Mouse (Mus musculus) forebrain, embryonic 13.5 days (tissue): ENCODE measurements around the gene Phkg2. TPM values are rescaled to one million over a fixed set of nuclear protein-coding genes. Genes with fewer than 3 reads are reported as not detected.

ENCODE experiments used
- ATAC-seq: fragments of 200-750 bp; cut with Nextera tagmentation; 2 replicates; pipeline ENCODE4 v1.8.0; 2017
- H3K27ac ChIP-seq: fragments of 300-500 bp; sonication (generic); 2 replicates; pipeline ENCODE4 v1.5.1; 2015; ENCODE audit warnings: inconsistent platforms, mild to moderate bottlenecking, moderate library complexity
- H3K27me3 ChIP-seq: fragments of 300-500 bp; sonication (generic); 2 replicates; pipeline ENCODE4 v1.6.1; 2015; ENCODE audit warnings: mild to moderate bottlenecking, inconsistent platforms
- H3K36me3 ChIP-seq: fragments of 300-500 bp; sonication (generic); 2 replicates; pipeline ENCODE4 v1.6.1; 2015; ENCODE audit warnings: mild to moderate bottlenecking, inconsistent platforms; ENCODE audit not compliant: poor library complexity, severe bottlenecking
- H3K4me1 ChIP-seq: fragments of 300-500 bp; sonication (generic); 2 replicates; pipeline ENCODE4 v1.6.1; 2015; ENCODE audit warnings: inconsistent platforms
- H3K4me2 ChIP-seq: fragments of 300-500 bp; sonication (generic); 2 replicates; pipeline ENCODE4 v1.6.1; 2015; ENCODE audit warnings: inconsistent platforms, mild to moderate bottlenecking, moderate library complexity
- H3K4me3 ChIP-seq: fragments of 300-500 bp; sonication (generic); 2 replicates; pipeline ENCODE4 v1.5.1; 2015; ENCODE audit warnings: mild to moderate bottlenecking, inconsistent platforms
- H3K9ac ChIP-seq: fragments of 300-500 bp; sonication (generic); 2 replicates; pipeline ENCODE4 v1.6.1; 2015; ENCODE audit warnings: mild to moderate bottlenecking, inconsistent platforms
- H3K9me3 ChIP-seq: fragments of 300-500 bp; sonication (generic); replicated peaks from 2 replicates; pipeline ENCODE4 v1.6.1; 2016; ENCODE audit warnings: inconsistent platforms
- WGBS: fragments of 180-500 bp; shearing (Covaris S2); methylation state at CpG from one replicate; pipeline ENCODE4 v1.1.7; 2015; 5-methylcytosine and 5-hydroxymethylcytosine counted together
- polyA plus RNA-seq: library from polyadenylated mRNA; unstranded; fragments of >200 nt; fragmentation: Nextera tagmentation; extraction: Ambion mirVana; gene quantifications from 2 replicates; pipeline ENCODE4 v1.2.1, GENCODE M21; 2015

Phkg2 gene
- polyA plus RNA-seq, result 58.6 and 63.4 TPM in 2 replicates

DNA sequence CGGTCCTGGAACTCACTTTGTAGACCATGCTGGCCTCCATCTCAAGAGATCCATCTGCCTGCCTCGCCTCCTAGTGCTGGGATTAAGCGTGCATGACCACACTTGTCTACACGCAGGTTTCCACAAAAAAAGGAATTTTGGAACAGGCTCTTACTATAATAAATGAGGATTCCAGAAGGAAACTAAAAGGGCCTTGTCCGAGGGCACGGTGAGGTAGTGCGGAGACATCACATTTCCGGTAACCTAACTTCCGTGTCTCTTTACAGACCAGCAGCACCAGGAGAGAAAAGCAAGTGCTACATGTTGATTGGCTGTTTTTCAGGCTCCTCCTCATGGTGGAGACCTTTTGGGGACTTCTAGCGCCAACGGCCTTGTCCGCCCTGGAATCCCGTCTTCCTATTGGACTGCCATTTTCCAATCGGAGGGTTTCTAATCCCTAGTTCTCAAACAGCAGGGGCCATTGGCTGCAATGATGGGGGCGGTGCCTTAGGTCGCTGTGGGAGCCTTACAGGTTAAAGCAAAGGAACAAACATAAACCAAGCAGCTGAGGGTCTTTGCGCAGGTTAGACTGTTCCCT lies at the start of gene Phkg2:
Phkg2 (plus strand) TSS at position 446 of the 577 bp plus-strand sequence.
- Histone ChIP-seq H3K4me1 (peaks cover 27% of the 10 kb centered on the region), H3K27me3 (no peaks in the 10 kb centered on the region), H3K9me3 (no peaks in the 10 kb centered on the region), H3K4me3 (peak within 1 kb of the TSS; percentile 84), H3K27ac (peak within 1 kb of the TSS; percentile 60), H3K36me3 (peaks cover 24% of the 10 kb centered on the region), H3K9ac (peak within 1 kb of the TSS; percentile 91), H3K4me2 (peak within 1 kb of the TSS; percentile 98)
- under 1% methylated on average over 17 of the region's 17 CpGs for WGBS
- peak; percentile 98 for ATAC-seq

DNA sequence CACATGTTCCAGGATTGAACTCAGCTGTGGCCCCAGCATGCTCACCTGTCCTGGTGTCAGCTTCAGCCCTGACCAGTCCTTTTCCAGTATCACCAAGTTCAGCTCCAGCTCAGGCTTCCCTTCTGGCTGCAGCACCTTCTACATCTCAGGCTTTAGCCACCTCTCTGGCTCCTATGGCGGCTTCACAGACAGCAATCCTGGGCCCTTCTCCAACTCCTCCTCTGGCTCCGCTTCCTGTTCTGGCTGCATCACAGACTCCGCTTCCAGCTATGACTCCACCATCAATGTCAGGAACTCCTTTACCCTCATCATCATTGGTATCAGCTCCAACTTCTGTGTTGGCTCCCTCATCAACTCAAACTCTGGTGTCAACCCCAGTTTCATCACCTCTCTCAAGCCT lies 31.5 kb upstream of the Phkg2 start:
- WGBS, result 99% methylated on average over 3 of the region's 3 CpGs
- H3K4me3 ChIP-seq, result no peak overlapping the region
- no peak overlapping the region for H3K27ac ChIP-seq
- H3K9ac ChIP-seq, result no peak overlapping the region
- no peaks in the 10 kb centered on the region for H3K27me3 ChIP-seq
- ATAC-seq, result no peak
- H3K4me2 ChIP-seq, result no peak overlapping the region
- H3K36me3 ChIP-seq, result peaks cover 95% of the 10 kb centered on the region
- H3K4me1 ChIP-seq, result no peaks in the 10 kb centered on the region
- H3K9me3 ChIP-seq, result no peaks in the 10 kb centered on the region

DNA sequence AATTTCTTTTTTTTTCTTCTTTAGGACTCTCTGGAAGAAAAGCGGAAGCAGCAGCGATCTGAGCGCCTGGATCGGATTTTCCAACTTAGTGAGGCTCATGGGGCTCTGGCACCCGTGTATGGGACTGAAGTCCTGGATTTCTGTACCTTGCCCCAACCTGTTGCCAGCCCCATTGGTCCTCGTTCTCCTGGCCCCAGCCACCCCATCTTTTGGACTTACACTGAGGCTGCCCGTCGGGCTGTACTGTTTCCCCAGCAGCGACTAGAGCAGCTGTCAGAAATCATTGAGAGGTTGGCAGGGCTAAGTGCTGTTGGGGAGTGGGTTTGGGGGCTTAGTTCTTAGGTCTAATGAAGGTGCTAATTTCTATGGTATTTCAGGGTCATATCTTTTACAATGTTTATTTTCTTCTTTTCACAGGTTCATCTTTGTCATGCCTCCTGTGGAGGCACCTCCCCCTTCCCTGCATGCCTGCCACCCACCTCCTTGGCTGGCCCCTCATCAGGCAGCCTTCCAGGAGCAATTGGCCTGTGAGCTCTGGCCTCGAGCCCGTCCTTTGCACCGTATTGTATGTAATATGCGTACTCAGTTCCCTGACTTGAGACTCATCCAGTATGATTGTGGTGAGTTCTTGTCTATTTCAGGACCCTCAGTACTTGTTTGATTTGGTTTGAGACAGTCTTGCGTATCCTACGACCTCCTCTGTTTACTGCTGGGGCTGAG lies 23.9 kb upstream of the Phkg2 start:
- no peak overlapping the region for H3K4me3 ChIP-seq
- 86% methylated on average over 15 of the region's 15 CpGs for WGBS
- no peak overlapping the region for H3K27ac ChIP-seq
- no peaks in the 10 kb centered on the region for H3K4me1 ChIP-seq
- H3K9me3 ChIP-seq, result no peaks in the 10 kb centered on the region
- ATAC-seq, result no peak
- H3K27me3 ChIP-seq, result no peaks in the 10 kb centered on the region
- H3K9ac ChIP-seq, result no peak overlapping the region
- peaks cover 82% of the 10 kb centered on the region for H3K36me3 ChIP-seq
- H3K4me2 ChIP-seq, result no peak overlapping the region

DNA sequence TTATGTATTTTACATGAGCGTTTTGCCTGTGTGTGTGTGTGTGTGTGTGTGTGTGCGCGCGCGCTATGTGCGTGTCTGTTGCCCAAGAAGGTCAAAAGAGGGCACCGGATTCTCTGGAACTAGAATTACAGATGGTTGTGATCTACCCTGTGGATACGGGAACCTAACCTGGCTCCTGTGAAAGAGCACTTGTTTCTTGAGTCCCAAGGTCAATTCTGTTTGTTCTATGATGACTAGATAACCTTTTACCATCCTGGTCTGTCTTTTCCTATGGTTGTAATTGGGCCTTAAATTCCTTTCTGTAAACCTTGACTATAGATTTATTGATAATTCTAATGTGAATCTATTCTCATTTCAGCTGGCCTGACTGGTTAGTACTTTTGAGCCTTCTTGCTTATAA lies 21.6 kb upstream of the Phkg2 start:
- Histone ChIP-seq H3K9ac (no peak overlapping the region), H3K4me2 (no peak overlapping the region), H3K4me3 (no peak overlapping the region), H3K27ac (no peak overlapping the region), H3K9me3 (no peaks in the 10 kb centered on the region), H3K4me1 (no peaks in the 10 kb centered on the region), H3K27me3 (no peaks in the 10 kb centered on the region), H3K36me3 (peaks cover 82% of the 10 kb centered on the region)
- WGBS, result 97% methylated on average over 8 of the region's 8 CpGs
- no peak for ATAC-seq

DNA sequence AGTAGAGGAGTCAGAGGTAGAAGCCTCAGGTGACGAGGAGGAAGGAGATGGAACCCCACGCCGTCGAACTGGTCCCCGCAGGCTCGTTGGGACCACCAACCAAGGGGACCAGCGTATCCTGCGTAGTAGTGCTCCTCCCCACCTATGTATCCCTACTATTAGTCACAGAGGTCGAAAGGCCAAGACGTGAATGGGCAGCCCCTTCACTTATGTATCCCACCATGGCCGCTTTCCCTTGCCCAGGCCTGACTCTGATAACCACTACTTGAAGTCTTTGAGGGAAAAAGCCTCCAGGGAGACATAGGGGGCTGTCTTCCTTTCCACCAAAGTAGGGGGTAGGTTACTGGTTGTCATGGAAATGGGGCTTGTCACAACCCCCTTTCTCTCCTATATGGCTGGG lies 12.6 kb upstream of the Phkg2 start:
- Histone ChIP-seq H3K9me3 (no peaks in the 10 kb centered on the region), H3K27ac (no peak overlapping the region), H3K27me3 (no peaks in the 10 kb centered on the region), H3K4me3 (no peak overlapping the region), H3K4me1 (no peaks in the 10 kb centered on the region), H3K36me3 (peaks cover 85% of the 10 kb centered on the region), H3K9ac (no peak overlapping the region), H3K4me2 (no peak overlapping the region)
- no peak for ATAC-seq
- WGBS, result 97% methylated on average over 11 of the region's 11 CpGs

DNA sequence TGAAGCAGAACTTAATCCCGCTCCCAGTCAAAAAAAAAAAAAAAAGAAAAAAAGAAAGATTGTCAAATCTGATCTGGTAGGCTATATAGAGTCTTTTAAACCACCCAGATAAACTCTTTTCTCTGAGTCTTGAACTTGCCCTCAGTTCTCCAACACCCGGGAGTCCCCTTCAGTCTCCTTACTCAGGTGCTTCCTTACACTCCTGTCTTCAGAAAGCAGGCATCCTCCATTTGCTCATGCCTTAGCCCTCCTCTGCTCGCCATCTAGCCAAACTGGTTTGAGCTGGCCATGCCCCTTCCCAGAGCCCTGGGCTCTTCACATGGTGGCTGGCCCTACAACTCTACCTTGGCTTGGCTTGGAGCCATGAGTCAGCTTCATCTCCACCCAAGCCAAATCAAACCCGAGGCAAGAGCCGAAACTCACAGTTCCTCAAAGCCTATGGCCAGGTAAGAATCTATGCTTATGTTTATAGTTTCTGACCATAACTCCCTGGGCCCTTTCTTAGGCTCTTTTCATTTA lies 11.7 kb upstream of the Phkg2 start, which contains the start of gene Tmem265:
Tmem265 (plus strand) TSS at position 51 of the 519 bp plus-strand sequence.
- peaks cover 84% of the 10 kb centered on the region for H3K36me3 ChIP-seq
- H3K9me3 ChIP-seq, result no peaks in the 10 kb centered on the region
- H3K9ac ChIP-seq, result no peak within 1 kb of the TSS
- no peaks in the 10 kb centered on the region for H3K4me1 ChIP-seq
- ATAC-seq, result no peak
- WGBS, result 94% methylated on average over 5 of the region's 5 CpGs
- no peak within 1 kb of the TSS for H3K27ac ChIP-seq
- no peak within 1 kb of the TSS for H3K4me3 ChIP-seq
- no peak within 1 kb of the TSS for H3K4me2 ChIP-seq
- H3K27me3 ChIP-seq, result no peaks in the 10 kb centered on the region

DNA sequence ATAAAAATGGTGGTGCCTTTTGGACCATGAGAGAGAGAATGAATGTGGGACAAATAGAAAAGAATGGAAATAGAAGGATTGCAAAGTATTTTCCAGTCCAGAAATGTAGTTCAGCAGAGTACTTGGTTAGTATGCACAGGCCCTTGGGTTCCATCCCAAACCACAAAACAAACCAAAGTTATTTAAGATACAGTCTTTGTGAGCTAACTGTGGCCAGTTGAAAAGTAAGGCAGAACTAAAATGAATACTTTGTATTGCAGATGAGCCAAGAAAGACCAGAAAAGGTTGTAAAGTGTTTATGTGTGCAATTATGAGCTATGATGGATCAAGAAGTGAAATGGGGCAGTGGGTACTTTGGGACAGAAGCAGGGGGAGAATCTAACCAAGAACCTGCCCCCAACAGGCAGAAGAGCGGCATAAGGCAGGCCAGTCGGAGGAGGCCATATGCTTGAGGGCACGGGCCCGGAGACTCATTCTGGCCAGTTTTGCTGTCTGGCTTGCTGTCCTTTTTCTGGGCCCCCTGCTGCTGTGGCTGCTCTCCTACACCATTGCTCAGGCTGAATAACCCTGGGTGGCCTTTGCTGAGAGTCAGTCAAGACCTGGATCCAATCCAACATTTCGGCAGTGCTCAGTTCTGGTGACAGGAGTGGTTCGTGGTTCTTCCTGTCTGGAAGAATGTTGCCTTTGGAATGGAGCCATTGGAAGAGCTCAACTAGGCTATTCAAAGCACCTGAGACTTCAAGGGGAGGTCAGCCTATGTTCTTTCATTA lies 8.6 kb upstream of the Phkg2 start:
- Histone ChIP-seq H3K9ac (no peak overlapping the region), H3K4me2 (no peak overlapping the region), H3K4me1 (no peaks in the 10 kb centered on the region), H3K27ac (no peak overlapping the region), H3K9me3 (no peaks in the 10 kb centered on the region), H3K27me3 (no peaks in the 10 kb centered on the region), H3K36me3 (peaks cover 71% of the 10 kb centered on the region), H3K4me3 (no peak overlapping the region)
- no peak for ATAC-seq
- WGBS, result 78% methylated on average over 6 of the region's 6 CpGs

DNA sequence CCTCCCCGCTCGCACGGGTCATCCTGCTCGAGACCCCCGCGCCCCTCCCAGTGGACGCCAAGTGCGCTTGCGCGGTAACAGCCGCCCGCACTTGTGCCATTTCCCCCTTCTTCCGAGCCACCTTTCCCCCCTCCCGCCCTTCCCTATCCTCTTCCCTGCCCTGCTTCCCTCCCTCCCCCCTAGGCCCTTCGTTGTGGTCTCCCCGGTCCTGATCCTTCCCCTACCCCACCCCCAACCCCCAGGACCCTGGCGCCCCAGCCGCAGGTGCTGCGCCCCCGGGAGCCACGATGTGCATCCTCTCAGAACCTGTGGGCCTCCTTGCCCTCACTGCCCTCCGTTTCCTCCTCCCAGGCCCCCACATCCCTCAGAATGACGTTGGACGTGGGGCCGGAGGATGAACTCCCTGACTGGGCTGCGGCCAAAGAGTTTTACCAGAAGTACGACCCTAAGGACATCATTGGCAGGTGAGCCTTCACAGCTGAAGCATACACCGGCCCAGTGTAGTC lies 416 bp downstream of the Phkg2 start:
- Histone ChIP-seq H3K27me3 (no peaks in the 10 kb centered on the region), H3K4me1 (peaks cover 27% of the 10 kb centered on the region), H3K4me2 (peak overlapping the region; percentile 98), H3K9ac (peak overlapping the region; percentile 91), H3K27ac (peak overlapping the region; percentile 54; the same call in 1 of the 2 replicates), H3K36me3 (peaks cover 28% of the 10 kb centered on the region), H3K4me3 (peak overlapping the region; percentile 84), H3K9me3 (no peaks in the 10 kb centered on the region)
- under 1% methylated on average over 19 of the region's 28 CpGs for WGBS
- peak; percentile 73; the same call in 1 of the 2 replicates for ATAC-seq

DNA sequence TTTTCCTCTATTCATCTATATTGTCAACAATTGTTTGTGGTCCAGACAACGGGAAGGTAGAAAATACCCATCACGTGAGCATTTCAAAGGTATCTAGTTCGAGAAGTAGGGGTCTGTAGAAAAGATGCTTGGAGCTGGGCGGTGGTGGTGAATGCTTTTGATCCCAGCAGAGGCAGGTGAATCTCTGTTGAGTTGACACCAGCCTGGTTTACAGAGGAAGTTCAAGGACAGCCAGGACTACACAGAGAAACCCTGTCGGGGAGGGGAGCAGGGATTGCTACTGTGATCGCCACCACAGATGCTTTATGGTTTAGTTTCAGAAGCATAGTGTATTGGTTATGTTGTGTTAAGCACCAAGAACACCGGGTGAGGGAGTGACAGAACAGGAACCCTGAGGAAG lies 975 bp downstream of the Phkg2 start:
- no peak overlapping the region for H3K27ac ChIP-seq
- H3K36me3 ChIP-seq, result peaks cover 28% of the 10 kb centered on the region
- H3K9me3 ChIP-seq, result no peaks in the 10 kb centered on the region
- H3K4me1 ChIP-seq, result peaks cover 27% of the 10 kb centered on the region
- peak overlapping the region; percentile 91 for H3K9ac ChIP-seq
- peak overlapping the region; percentile 84 for H3K4me3 ChIP-seq
- ATAC-seq, result no peak
- no peaks in the 10 kb centered on the region for H3K27me3 ChIP-seq
- peak overlapping the region; percentile 98 for H3K4me2 ChIP-seq
- 21% methylated on average over 7 of the region's 7 CpGs for WGBS

DNA sequence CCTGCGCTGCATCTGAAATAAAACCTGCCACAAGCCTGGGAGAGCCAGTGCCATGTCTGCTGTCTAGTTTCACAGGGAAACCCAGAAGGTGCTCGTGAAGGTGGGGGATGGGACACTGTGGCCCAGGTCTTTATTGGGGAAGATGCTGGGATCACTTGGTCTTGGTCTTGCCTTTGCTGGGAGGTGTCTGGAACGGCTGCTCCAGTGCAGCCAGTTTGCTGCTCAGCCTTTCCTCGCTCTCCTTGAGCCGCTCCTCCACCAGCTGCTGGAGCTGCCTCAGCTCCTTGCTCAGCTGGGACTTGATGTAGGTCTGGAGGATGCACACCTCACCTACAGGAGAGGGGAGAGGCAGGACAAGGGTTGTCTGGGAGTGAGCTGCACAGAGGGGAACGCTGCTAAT lies 10.1 kb downstream of the Phkg2 start:
- Histone ChIP-seq H3K4me2 (no peak overlapping the region), H3K4me3 (no peak overlapping the region), H3K27ac (no peak overlapping the region), H3K4me1 (peaks cover 11% of the 10 kb centered on the region), H3K9ac (no peak overlapping the region), H3K9me3 (no peaks in the 10 kb centered on the region), H3K27me3 (no peaks in the 10 kb centered on the region), H3K36me3 (peaks cover 69% of the 10 kb centered on the region)
- 91% methylated on average over 6 of the region's 6 CpGs for WGBS
- ATAC-seq, result no peak

DNA sequence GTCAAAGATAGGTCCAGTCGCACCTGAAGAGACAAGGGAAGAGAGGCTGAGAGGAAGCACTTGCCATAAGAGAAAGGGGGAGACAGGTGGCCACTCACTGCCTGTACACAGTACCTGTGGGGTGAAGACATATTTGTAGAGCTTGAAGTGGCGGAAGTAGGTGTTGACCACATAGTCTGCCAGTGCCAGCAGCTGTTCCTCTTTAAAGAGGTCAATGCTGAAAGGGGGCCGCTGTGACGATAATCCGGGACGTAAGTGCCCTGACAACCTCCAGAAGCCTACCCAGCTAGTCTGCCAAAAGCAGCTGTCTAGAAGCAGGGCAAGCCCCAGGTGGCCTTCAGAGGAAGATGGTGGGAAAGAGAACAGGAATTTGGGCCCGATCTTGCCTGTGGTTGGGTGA lies 11.9 kb downstream of the Phkg2 start:
- ATAC-seq, result no peak
- no peaks in the 10 kb centered on the region for H3K27me3 ChIP-seq
- no peak overlapping the region for H3K9ac ChIP-seq
- H3K36me3 ChIP-seq, result peaks cover 61% of the 10 kb centered on the region
- no peak overlapping the region for H3K4me2 ChIP-seq
- 88% methylated on average over 7 of the region's 7 CpGs for WGBS
- no peak overlapping the region for H3K27ac ChIP-seq
- peaks cover 21% of the 10 kb centered on the region for H3K4me1 ChIP-seq
- H3K4me3 ChIP-seq, result no peak overlapping the region
- no peaks in the 10 kb centered on the region for H3K9me3 ChIP-seq

DNA sequence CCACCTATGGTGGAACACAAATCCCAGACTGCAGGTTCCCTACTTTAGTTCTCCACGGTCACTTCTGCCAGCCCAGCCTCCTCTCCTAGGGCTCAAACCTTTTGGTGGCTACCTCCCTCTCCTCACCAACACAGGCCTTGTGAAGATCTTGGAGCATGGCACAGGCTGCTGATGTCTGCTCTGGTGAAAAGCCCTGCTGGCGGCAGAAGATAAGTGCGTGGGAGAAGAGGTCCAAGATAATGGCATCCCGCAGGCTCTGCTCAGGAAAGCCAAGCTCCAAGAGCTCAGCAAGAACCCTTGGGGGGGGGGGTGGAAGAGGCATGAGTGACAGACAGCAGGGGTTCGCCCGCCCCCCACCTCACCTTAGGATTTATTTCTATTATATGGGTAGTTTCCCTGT lies 13.0 kb downstream of the Phkg2 start:
- Histone ChIP-seq H3K4me3 (no peak overlapping the region), H3K36me3 (peaks cover 63% of the 10 kb centered on the region), H3K9me3 (no peaks in the 10 kb centered on the region), H3K4me2 (no peak overlapping the region), H3K4me1 (peaks cover 21% of the 10 kb centered on the region), H3K9ac (no peak overlapping the region), H3K27ac (no peak overlapping the region), H3K27me3 (no peaks in the 10 kb centered on the region)
- WGBS, result 88% methylated on average over 6 of the region's 6 CpGs
- no peak for ATAC-seq
